Mouse (Mus musculus) heart, adult 9 months (tissue): Measurements from ENCODE around the gene Olfr1022.

Experiments
- DNase-seq, 2 experiments: peaks; one replicate each; pipeline ENCODE4 v3.0.0; 2022; ENCODE audit warnings: low spot score in 2 of 2

Olfr1022 gene

DNA sequence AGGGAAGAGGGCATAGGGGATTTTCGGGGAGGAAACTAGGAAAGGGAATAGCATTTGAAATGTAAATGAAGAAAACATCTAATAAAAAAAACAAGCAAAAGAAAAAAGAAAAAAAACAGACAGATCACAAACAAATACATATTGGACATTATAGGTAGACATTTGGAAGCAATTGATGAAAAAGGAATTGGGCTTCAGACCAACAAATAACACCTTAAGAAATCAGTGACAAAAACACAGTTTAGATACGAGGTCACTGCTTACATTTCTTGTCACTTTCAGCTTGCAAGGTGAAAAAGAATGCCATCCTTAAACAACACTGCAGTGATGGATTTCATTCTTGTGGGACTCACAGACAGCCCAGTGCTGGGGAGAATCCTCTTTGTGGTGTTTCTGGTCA lies at the start of gene Olfr1022:
Olfr1022 (plus strand) TSS at position 301 of the 400 bp plus-strand sequence.
- DNase-seq = no peak

DNA sequence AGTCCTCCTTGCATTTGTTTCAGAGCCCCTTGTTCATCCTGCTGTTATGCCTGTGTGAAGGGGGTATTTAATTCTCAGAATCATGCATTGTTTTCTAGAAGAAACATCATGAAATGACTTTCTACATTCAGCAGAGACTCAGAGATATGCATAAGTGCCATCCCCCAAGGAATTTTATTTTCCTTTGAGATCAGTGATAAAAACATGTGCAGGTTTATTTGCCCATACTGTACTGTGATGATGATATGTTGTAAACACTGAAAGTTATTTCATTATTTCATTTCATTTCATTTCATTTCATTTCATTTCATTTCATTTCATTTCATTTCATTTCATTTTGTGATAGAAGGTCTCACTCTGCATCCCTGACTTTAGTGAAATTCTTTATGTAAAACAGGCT lies 23.0 kb upstream of the Olfr1022 start, which contains the start of gene Olfr1019:
Olfr1019 (minus strand) TSS at position 101 of the 400 bp plus-strand sequence.
- DNase-seq = no peak

DNA sequence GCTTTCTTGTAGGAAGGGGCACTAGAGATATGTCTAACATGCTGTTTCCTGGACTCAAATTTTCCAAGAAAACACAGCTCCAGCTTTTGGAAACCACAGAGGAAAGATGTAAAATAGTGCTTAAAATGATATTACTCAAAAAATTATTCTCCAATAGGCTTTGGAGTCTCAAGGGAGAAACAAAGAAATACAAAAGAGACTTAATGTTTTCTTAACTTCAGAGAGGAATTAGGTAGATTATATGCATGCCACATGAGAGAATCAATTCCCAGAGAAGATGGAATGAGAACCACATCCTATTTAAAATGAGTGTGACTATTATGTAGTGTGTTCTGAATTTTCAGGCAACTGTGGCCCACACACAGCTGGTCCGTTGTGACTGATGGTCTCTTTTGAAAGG lies 21.7 kb upstream of the Olfr1022 start, which contains the start of gene Olfr1020:
Olfr1020 (plus strand) TSS at position 301 of the 400 bp plus-strand sequence.
- no peak for DNase-seq

GRCm38 (mm10) chr2:85885340-85885739 lies 16.9 kb downstream of the Olfr1022 start, which contains the start of gene Olfr1023:
Gene Olfr1023 (plus strand): TSS chr2:85885640.
- DNase-seq = no peak

GRCm38 (mm10) chr2:85904952-85905351 lies 36.6 kb downstream of the Olfr1022 start, which contains the start of gene Olfr1024:
Gene Olfr1024 (minus strand): TSS chr2:85905052.
- no peak for DNase-seq

GRCm38 (mm10) chr2:85913197-85913596 lies 44.8 kb downstream of the Olfr1022 start:
- no peak for DNase-seq

GRCm38 (mm10) chr2:85914893-85915292 lies 46.5 kb downstream of the Olfr1022 start, which contains the start of gene Olfr1025-ps1:
Gene Olfr1025-ps1 (plus strand): TSS chr2:85915193.
- DNase-seq = no peak
